Mouse (Mus musculus): ENCODE measurements around the gene Olfr13. TPM values are rescaled to one million over a fixed set of nuclear protein-coding genes. Genes with fewer than 3 reads are reported as not detected.

Gene Olfr13
- total and polyA plus RNA-seq, 2 experiments from 2014 or later = 0.10 TPM; not detected in 1

Other genes starting within 250 kb of the Olfr13 start
- gene Olfr444, start 223.1 kb upstream of the Olfr13 start, total RNA-seq (2014; rRNA removed) = not detected in 2 replicates
- not detected in 2 replicates for gene Olfr444, start 223.1 kb upstream of the Olfr13 start, polyA plus RNA-seq (2015; fragmentation: Nextera tagmentation; extraction: Ambion mirVana)
- gene Olfr441, start 65.8 kb upstream of the Olfr13 start, total RNA-seq (2014; rRNA removed) = 0.85 TPM in 1 of 2 replicates, not detected in the other
- not detected in 2 replicates for gene Olfr441, start 65.8 kb upstream of the Olfr13 start, polyA plus RNA-seq (2015; fragmentation: Nextera tagmentation; extraction: Ambion mirVana)
- gene Olfr237-ps1, start 25.6 kb upstream of the Olfr13 start, total RNA-seq (2014; rRNA removed) = not detected in 2 replicates
- gene Olfr237-ps1, start 25.6 kb upstream of the Olfr13 start, polyA plus RNA-seq (2015; fragmentation: Nextera tagmentation; extraction: Ambion mirVana) = 0.04 and 0.15 TPM in 2 replicates
- gene Olfr437, start 8.9 kb upstream of the Olfr13 start, total RNA-seq (2014; rRNA removed) = not detected in 2 replicates
- gene Olfr437, start 8.9 kb upstream of the Olfr13 start, polyA plus RNA-seq (2015; fragmentation: Nextera tagmentation; extraction: Ambion mirVana) = not detected in 2 replicates
- not detected in 2 replicates for gene Olfr435, start 25.0 kb downstream of the Olfr13 start, total RNA-seq (2014; rRNA removed)
- gene Olfr435, start 25.0 kb downstream of the Olfr13 start, polyA plus RNA-seq (2015; fragmentation: Nextera tagmentation; extraction: Ambion mirVana) = not detected in 2 replicates
- not detected in 2 replicates for gene Olfr434, start 40.9 kb downstream of the Olfr13 start, total RNA-seq (2014; rRNA removed)
- not detected in 2 replicates for gene Olfr434, start 40.9 kb downstream of the Olfr13 start, polyA plus RNA-seq (2015; fragmentation: Nextera tagmentation; extraction: Ambion mirVana)
- not detected in 2 replicates for gene Olfr47, start 59.4 kb downstream of the Olfr13 start, total RNA-seq (2014; rRNA removed)
- not detected in 2 replicates for gene Olfr47, start 59.4 kb downstream of the Olfr13 start, polyA plus RNA-seq (2015; fragmentation: Nextera tagmentation; extraction: Ambion mirVana)
- gene Arhgef5, start 93.4 kb downstream of the Olfr13 start, total RNA-seq (2014; rRNA removed) = 4.1 and 8.2 TPM in 2 replicates
- gene Arhgef5, start 93.4 kb downstream of the Olfr13 start, polyA plus RNA-seq (2015; fragmentation: Nextera tagmentation; extraction: Ambion mirVana) = 1.9 TPM in 2 replicates
- gene Nobox, start 137.4 kb downstream of the Olfr13 start, total RNA-seq (2014; rRNA removed) = not detected in 2 replicates
- not detected in 2 replicates for gene Nobox, start 137.4 kb downstream of the Olfr13 start, polyA plus RNA-seq (2015; fragmentation: Nextera tagmentation; extraction: Ambion mirVana)

Measured in midbrain, postnatal 0 days (tissue).